Mouse (Mus musculus) kidney, embryonic 15.5 days (tissue): ENCODE measurements at regions not wholly inside any gene's neighbourhood (a gene's known extent, or its start where the extent isn't known, plus 50 kb on each side); places are given as distances from the start of the nearest gene placed in this dataset.

ENCODE experiments used
- ATAC-seq: fragments of 200-750 bp; cut with Nextera tagmentation; replicated peaks from 2 replicates; pipeline ENCODE4 v1.8.0; 2017; ENCODE audit warnings: moderate TSS enrichment; ENCODE audit not compliant: low FRiP score
- H3K27ac ChIP-seq: fragments of 300-500 bp; sonication (generic); 2 replicates; pipeline ENCODE4 v1.5.1; 2015; ENCODE audit warnings: mild to moderate bottlenecking, inconsistent platforms
- H3K27me3 ChIP-seq: fragments of 300-500 bp; sonication (generic); 2 replicates; pipeline ENCODE4 v1.6.1; 2015; ENCODE audit warnings: inconsistent platforms
- H3K36me3 ChIP-seq: fragments of 300-500 bp; sonication (generic); 2 replicates; pipeline ENCODE4 v1.6.1; 2015; ENCODE audit warnings: inconsistent platforms
- H3K4me1 ChIP-seq: fragments of 300-500 bp; sonication (generic); 2 replicates; pipeline ENCODE4 v1.6.1; 2015; ENCODE audit warnings: inconsistent platforms
- H3K4me2 ChIP-seq: fragments of 300-500 bp; sonication (generic); 2 replicates; pipeline ENCODE4 v1.6.1; 2015; ENCODE audit warnings: moderate library complexity, mild to moderate bottlenecking, inconsistent platforms
- H3K4me3 ChIP-seq: fragments of 300-500 bp; sonication (generic); replicated peaks from 2 replicates; pipeline ENCODE4 v1.5.1; 2015; ENCODE audit warnings: mild to moderate bottlenecking, inconsistent platforms
- H3K9ac ChIP-seq: fragments of 300-500 bp; sonication (generic); 2 replicates; pipeline ENCODE4 v1.6.1; 2015; ENCODE audit warnings: mild to moderate bottlenecking, inconsistent platforms
- H3K9me3 ChIP-seq: fragments of 300-500 bp; sonication (generic); replicated peaks from 2 replicates; pipeline ENCODE4 v1.6.1; 2016; ENCODE audit warnings: inconsistent platforms
- WGBS: fragments of 180-500 bp; shearing (Covaris S2); methylation state at CpG from one replicate; pipeline ENCODE4 v1.1.7; 2015; ENCODE audit warnings: mixed read lengths; 5-methylcytosine and 5-hydroxymethylcytosine counted together

- Histone ChIP-seq H3K9me3 (no peaks in the 10 kb centered on the region), H3K27me3 (no peaks in the 10 kb centered on the region), H3K4me3 (no peak overlapping the region), H3K9ac (no peak overlapping the region), H3K36me3 (no peaks in the 10 kb centered on the region), H3K4me1 (peaks cover 12% of the 10 kb centered on the region), H3K4me2 (no peak overlapping the region), H3K27ac (no peak overlapping the region)
- ATAC-seq, result no peak
- 30% methylated on average over 4 of the region's 4 CpGs for WGBS
These were observed 174.1 kb downstream of the Uaca start for GRCm38 (mm10) chr9:60968281-60969031.

DNA sequence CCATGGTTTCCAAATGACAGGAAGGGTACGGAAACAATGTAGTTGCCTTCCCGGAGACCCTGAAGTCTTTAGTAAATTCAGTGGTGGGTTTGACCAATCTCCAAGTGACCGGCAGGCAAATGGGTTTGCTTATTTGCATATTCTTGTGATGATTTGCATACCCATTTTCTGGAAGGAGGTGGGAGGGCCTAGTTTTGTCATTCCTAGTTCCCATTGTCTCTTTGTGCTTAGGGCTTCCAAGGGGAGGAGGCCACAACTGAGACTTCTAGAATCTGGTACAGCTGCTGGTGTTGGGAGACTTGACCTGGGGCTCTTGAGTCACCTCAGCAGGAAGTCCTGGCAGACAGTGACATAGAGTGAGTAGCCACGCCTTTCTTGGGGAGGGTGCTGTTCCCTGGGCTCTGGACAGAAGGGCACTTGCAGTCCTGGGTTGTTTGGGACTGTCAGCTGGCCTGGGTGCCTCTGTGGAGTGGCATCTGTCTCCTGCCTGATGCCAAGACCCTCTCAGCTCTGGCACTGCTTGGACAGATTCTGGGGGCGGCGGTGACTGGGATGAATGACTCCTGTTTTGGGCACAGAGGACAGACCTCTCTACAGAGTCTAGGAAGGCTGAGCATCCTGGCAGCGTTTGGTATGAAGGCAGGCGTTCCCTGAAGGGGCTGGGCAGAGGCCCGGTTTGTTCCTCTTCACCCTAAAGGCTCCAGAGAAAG lies 178.0 kb downstream of the Uaca start:
- 67% methylated on average over 9 of the region's 9 CpGs for WGBS
- H3K36me3 ChIP-seq, result no peaks in the 10 kb centered on the region
- H3K4me1 ChIP-seq, result peaks cover 16% of the 10 kb centered on the region
- H3K27me3 ChIP-seq, result no peaks in the 10 kb centered on the region
- ATAC-seq, result no peak
- H3K9ac ChIP-seq, result no peak overlapping the region
- H3K4me2 ChIP-seq, result no peak overlapping the region
- H3K27ac ChIP-seq, result no peak overlapping the region
- no peak overlapping the region for H3K4me3 ChIP-seq
- H3K9me3 ChIP-seq, result no peaks in the 10 kb centered on the region

GRCm38 (mm10) chr9:60974546-60974945 lies 180.2 kb downstream of the Uaca start:
- Histone ChIP-seq H3K4me1 (peaks cover 7% of the 10 kb centered on the region; the same call in 1 of the 2 replicates), H3K4me2 (no peak overlapping the region), H3K9me3 (no peaks in the 10 kb centered on the region), H3K4me3 (no peak overlapping the region), H3K9ac (no peak overlapping the region), H3K27ac (no peak overlapping the region), H3K36me3 (no peaks in the 10 kb centered on the region), H3K27me3 (no peaks in the 10 kb centered on the region)
- no peak for ATAC-seq
- 63% methylated on average over 1 of the region's 1 CpGs for WGBS

DNA sequence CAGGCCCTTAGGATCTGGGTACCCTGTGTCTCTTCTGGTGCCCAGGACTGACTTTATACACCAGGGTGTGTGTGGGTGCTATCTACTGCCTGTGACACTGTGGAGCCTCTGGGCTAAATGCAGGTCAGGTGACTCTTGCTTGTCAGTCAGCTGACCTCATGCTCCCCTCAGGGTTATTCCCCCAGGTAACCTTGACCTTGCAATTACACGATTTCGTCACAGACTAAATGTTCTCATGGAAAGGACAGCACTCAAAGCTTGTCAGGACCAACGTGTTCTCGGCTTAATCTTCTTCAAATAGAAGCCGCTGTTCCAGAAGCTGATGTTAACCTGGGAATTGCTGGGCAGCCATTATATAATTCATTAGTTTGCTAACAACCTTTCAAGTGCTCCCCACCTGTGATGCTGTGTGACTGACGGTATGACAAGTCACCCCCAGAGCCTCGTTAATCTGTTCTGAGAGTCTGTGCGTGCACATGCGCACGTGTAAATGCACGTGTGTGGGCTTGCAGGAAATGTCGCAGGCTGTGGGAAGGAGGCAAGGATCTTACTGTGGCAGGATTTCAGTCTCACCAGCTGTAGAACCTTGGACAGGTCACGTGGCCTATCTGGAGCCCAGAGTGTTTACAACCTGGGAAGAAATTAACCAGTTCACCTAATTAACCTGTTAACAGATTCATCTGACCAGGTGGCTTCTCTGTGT lies 188.2 kb downstream of the Uaca start:
- WGBS, result 66% methylated on average over 13 of the region's 13 CpGs
- no peak for ATAC-seq
- H3K27me3 ChIP-seq, result no peaks in the 10 kb centered on the region
- H3K4me3 ChIP-seq, result no peak overlapping the region
- H3K27ac ChIP-seq, result no peak overlapping the region
- H3K36me3 ChIP-seq, result no peaks in the 10 kb centered on the region
- H3K4me2 ChIP-seq, result no peak overlapping the region
- no peaks in the 10 kb centered on the region for H3K4me1 ChIP-seq
- H3K9ac ChIP-seq, result no peak overlapping the region
- H3K9me3 ChIP-seq, result no peaks in the 10 kb centered on the region

DNA sequence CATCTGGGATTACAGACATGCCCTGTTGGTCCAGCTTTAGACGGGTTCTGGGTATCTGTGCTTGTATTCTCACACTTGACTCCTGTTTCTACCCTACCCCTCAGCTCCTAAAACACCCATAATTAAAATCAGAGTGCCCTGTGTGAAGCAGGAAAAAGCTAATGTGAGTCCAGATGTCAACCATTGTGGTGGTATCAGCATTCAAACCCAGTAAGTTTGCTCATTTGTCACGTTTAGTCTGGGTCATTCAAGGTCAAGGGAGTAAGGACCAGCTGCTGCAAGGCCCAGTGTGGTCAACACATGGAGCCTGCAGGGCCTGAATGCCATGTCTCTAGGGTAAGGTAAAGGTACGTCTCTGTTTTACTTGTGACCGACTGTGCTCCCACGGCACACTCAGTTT lies 188.9 kb downstream of the Uaca start:
- Histone ChIP-seq H3K4me2 (no peak overlapping the region), H3K9ac (no peak overlapping the region), H3K4me3 (no peak overlapping the region), H3K9me3 (no peaks in the 10 kb centered on the region), H3K27me3 (no peaks in the 10 kb centered on the region), H3K4me1 (no peaks in the 10 kb centered on the region), H3K27ac (no peak overlapping the region), H3K36me3 (no peaks in the 10 kb centered on the region)
- WGBS, result 59% methylated on average over 5 of the region's 5 CpGs
- no peak for ATAC-seq

GRCm38 (mm10) chr9:60988113-60988512 lies 193.8 kb downstream of the Uaca start:
- Histone ChIP-seq H3K9me3 (no peaks in the 10 kb centered on the region), H3K27me3 (no peaks in the 10 kb centered on the region), H3K36me3 (no peaks in the 10 kb centered on the region), H3K9ac (no peak overlapping the region), H3K27ac (no peak overlapping the region), H3K4me1 (peaks cover 7% of the 10 kb centered on the region), H3K4me2 (no peak overlapping the region), H3K4me3 (no peak overlapping the region)
- no peak for ATAC-seq
- WGBS, result 62% methylated on average over 4 of the region's 4 CpGs

DNA sequence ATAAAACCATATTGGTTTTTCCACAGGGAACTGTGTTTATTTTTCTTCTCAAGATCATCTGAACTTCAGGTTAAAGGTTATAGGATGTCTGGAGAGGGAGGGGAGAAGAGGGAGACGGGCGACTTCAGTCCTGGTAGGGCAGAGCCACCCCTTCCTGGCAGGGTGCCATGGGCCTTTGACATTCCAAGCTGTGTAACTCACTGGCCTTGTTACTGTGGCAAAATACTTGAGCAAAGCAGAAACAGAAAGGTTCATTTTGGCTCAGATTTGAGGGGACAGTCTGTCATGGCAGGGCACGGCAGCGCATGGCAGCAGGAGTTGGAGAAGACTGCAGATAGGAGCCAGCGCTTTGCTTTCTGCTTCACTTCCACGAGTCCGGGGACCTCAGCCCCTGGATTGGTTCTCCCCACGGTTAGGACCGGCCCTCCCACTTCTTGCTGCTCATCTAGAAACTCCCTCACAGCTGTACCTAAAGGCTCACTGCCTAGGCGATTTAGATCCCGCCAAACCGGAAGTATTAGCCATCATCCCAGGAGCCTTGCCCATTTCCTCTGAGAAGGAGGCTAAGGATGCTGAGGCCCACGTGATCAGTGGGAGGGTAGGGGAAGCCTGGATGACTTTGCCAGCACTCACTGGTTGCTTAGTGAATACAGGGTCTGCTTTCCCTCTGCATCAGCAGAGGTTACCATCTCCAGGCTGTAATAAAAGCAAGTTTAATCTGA lies 195.5 kb downstream of the Uaca start:
- H3K9me3 ChIP-seq, result no peaks in the 10 kb centered on the region
- peak overlapping the region; percentile 38 for H3K4me2 ChIP-seq
- no peaks in the 10 kb centered on the region for H3K27me3 ChIP-seq
- peak overlapping the region; percentile 39; the same call in 1 of the 2 replicates for H3K27ac ChIP-seq
- no peak overlapping the region for H3K9ac ChIP-seq
- no peaks in the 10 kb centered on the region for H3K36me3 ChIP-seq
- H3K4me1 ChIP-seq, result peaks cover 12% of the 10 kb centered on the region
- no peak for ATAC-seq
- no peak overlapping the region for H3K4me3 ChIP-seq
- 24% methylated on average over 13 of the region's 13 CpGs for WGBS

DNA sequence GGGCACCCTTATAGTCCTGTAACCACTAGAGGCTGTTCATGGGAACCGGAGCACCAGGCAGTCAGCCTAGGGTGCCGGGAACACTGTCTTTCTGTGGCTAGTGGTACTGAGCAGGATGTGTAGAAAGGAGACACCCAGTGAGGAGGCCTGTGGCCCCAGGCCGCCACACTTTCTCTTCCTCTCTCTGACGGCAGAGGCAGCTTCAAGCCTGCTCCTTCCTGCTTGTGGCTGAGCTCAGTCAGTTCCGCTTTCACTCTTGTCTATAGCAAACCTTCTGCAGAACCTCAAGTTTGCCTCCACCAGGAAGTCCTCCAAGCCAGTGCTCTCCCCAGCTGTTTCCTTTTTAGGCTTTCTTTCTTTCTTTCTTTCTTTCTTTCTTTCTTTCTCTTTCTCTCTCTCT lies 197.2 kb downstream of the Uaca start:
- Histone ChIP-seq H3K4me1 (peaks cover 15% of the 10 kb centered on the region), H3K27ac (no peak overlapping the region), H3K36me3 (no peaks in the 10 kb centered on the region), H3K9ac (no peak overlapping the region), H3K9me3 (no peaks in the 10 kb centered on the region), H3K4me3 (no peak overlapping the region), H3K4me2 (no peak overlapping the region), H3K27me3 (peaks cover under 1% of the 10 kb centered on the region; the same call in 1 of the 2 replicates)
- no peak for ATAC-seq
- WGBS, result 72% methylated on average over 5 of the region's 5 CpGs

GRCm38 (mm10) chr9:60993661-60994060 lies 199.3 kb downstream of the Uaca start:
- 67% methylated on average over 8 of the region's 8 CpGs for WGBS
- Histone ChIP-seq H3K27ac (no peak overlapping the region), H3K9me3 (no peaks in the 10 kb centered on the region), H3K27me3 (peaks cover 3% of the 10 kb centered on the region; the same call in 1 of the 2 replicates), H3K4me3 (no peak overlapping the region), H3K9ac (no peak overlapping the region), H3K4me1 (peaks cover 15% of the 10 kb centered on the region), H3K4me2 (no peak overlapping the region), H3K36me3 (no peaks in the 10 kb centered on the region)
- no peak for ATAC-seq

DNA sequence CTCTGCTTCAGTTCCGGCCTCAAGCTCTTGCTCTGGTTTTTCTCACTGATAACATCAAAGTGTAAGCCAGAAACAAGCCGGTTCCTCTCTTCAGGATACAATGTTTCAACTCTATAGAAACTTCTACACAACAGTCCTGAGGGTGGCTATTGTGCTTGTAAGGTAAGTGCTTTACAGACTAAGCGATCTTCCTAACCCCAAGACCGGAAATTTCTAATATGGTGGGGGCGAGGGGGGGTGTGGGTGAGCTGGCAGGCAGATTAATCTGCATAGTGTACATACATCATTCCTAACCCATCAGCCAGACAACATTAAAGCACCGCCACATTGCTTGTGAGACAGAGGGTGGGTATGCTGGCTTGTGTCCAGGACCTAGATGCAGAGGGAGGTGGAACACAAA lies 200.8 kb downstream of the Uaca start:
- H3K9me3 ChIP-seq, result no peaks in the 10 kb centered on the region
- no peak for ATAC-seq
- H3K4me1 ChIP-seq, result peaks cover 11% of the 10 kb centered on the region
- H3K27me3 ChIP-seq, result peaks cover 3% of the 10 kb centered on the region; the same call in 1 of the 2 replicates
- H3K36me3 ChIP-seq, result no peaks in the 10 kb centered on the region
- no peak overlapping the region for H3K9ac ChIP-seq
- H3K27ac ChIP-seq, result no peak overlapping the region
- WGBS, result 64% methylated on average over 6 of the region's 6 CpGs
- no peak overlapping the region for H3K4me2 ChIP-seq
- H3K4me3 ChIP-seq, result no peak overlapping the region

DNA sequence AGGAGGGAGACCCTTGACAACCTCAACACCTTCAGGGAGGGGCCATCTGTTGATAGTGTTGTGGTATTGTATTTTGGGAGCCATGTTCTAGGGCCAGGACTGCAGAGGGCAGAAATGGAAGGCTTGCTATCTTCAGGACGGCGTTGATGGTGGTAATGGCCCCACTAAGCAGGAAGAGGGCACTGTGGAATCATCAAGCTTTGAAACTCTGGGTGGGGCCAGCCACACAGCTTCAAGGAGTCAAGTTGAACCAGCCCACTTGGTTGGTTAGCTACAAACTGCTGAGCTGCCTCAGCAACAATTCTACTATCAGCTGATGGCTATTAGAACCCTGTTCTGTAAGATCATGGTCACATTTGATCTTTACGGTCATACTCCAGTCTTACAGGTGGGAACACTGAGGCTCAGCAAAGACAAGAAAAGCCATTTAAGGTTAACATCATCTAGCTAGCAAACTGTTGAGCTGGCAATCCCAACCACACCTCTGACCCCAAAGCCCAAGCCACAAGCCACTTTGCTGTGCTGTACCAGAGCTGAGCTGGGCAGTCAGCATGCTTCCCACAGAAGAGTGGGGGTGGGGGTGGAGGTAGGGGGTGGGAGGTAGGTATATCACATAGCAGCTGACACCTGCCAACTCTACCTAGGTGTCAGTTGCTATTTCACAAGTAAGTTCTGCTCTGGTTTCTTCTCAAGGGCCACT lies 203.9 kb downstream of the Uaca start:
- H3K4me2 ChIP-seq, result no peak overlapping the region
- H3K4me3 ChIP-seq, result no peak overlapping the region
- H3K9ac ChIP-seq, result no peak overlapping the region
- 82% methylated on average over 3 of the region's 3 CpGs for WGBS
- no peak for ATAC-seq
- peaks cover 3% of the 10 kb centered on the region; the same call in 1 of the 2 replicates for H3K27me3 ChIP-seq
- no peak overlapping the region for H3K27ac ChIP-seq
- H3K9me3 ChIP-seq, result no peaks in the 10 kb centered on the region
- H3K36me3 ChIP-seq, result no peaks in the 10 kb centered on the region
- 0 out of 2 replicates have a peak, but pooled peaks cover 10% of the 10 kb centered on the region for H3K4me1 ChIP-seq
